Mouse (Mus musculus) liver, embryonic 13.5 days (tissue): ENCODE results near the gene Pck1. TPM values are rescaled to one million over a fixed set of nuclear protein-coding genes. Genes with fewer than 3 reads are reported as not detected.

Source experiments
- ATAC-seq: fragments of 200-750 bp; cut with Nextera tagmentation; 2 replicates; pipeline ENCODE4 v1.8.0; 2017; ENCODE audit warnings: low read depth, mild to moderate bottlenecking, moderate number of reproducible peaks, moderate library complexity
- DNase-seq: peaks from one replicate; pipeline ENCODE4 v3.0.0; 2022
- H3K27ac ChIP-seq: fragments of 300-500 bp; sonication (generic); 2 replicates; pipeline ENCODE4 v1.5.1; 2015; ENCODE audit warnings: moderate library complexity, mild to moderate bottlenecking, inconsistent platforms
- H3K27me3 ChIP-seq: fragments of 300-500 bp; sonication (generic); 2 replicates; pipeline ENCODE4 v1.6.1; 2015; ENCODE audit warnings: mild to moderate bottlenecking, inconsistent platforms
- H3K36me3 ChIP-seq: fragments of 300-500 bp; sonication (generic); 2 replicates; pipeline ENCODE4 v1.6.1; 2015; ENCODE audit warnings: mild to moderate bottlenecking, inconsistent platforms
- H3K4me1 ChIP-seq: fragments of 300-500 bp; sonication (generic); replicated peaks from 2 replicates; pipeline ENCODE4 v1.6.1; 2015; ENCODE audit warnings: inconsistent platforms
- H3K4me2 ChIP-seq: fragments of 300-500 bp; sonication (generic); 2 replicates; pipeline ENCODE4 v1.6.1; 2015; ENCODE audit warnings: inconsistent platforms, mild to moderate bottlenecking, moderate library complexity
- H3K4me3 ChIP-seq: fragments of 300-500 bp; sonication (generic); replicated peaks from 2 replicates; pipeline ENCODE4 v1.5.1; 2015; ENCODE audit warnings: mild to moderate bottlenecking, inconsistent platforms
- H3K9ac ChIP-seq: fragments of 300-500 bp; sonication (generic); 2 replicates; pipeline ENCODE4 v1.6.1; 2015; ENCODE audit warnings: mild to moderate bottlenecking, inconsistent platforms
- H3K9me3 ChIP-seq: fragments of 300-500 bp; sonication (generic); replicated peaks from 2 replicates; pipeline ENCODE4 v1.6.1; 2016; ENCODE audit warnings: inconsistent platforms
- WGBS: fragments of 180-500 bp; shearing (Covaris S2); methylation state at CpG from one replicate; pipeline ENCODE4 v1.1.7; 2015; ENCODE audit not compliant: insufficient replicate concordance; 5-methylcytosine and 5-hydroxymethylcytosine counted together
- polyA plus RNA-seq: library from polyadenylated mRNA; unstranded; fragments of >200 nt; fragmentation: Nextera tagmentation; extraction: Ambion mirVana; gene quantifications from 2 replicates; pipeline ENCODE4 v1.2.1, GENCODE M21; 2015

Gene Pck1
- polyA plus RNA-seq, 1 experiment from 2014 or later, result 0.24 TPM

DNA sequence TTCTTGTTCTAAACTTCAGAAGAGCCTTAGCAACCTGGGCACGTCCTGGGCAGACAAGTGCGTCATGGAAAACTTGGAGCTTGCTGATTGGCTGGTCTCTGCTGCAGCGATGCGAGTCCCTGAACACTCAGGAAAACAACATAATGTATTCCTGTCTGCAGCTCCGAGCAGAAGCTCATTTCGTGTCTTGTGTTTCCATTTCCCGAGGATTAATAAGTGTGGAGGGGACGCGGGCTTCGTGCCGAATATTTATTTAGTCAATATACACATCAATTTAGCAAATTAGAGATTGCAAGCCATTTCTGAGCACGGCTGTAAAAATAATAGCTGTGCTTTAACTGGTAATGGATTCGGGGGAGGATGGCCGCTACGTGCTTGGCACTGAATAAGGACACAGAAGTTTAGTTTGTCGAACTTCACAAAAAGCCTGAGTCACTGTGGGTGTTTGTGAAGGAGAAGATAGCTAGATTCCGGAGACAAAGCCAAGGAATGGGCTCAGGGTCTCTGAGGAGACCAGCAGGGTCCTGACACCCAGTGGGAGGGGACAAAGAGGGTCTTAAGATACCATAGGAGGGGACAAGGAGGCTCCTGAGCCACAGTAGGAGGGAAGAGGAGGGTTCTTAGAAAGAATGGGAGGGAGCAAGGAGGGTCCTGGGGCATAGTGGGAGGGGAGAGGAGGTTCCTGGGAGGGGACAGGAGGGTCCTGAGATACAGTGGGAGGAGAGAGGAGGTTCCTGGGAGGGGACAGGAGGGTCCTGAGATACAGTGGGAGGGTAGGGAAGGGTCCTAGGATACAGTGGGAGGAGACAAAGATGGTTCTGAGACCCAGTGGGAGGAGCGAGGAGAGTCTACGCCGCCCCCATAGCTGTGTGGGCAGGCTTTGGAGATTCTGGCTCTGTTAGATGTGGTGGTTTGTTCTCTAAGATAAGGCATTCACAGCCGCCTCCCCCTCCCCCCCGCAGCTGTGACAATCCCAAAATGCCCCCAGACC is 21.0 kb downstream of the Pck1 start:
- Histone ChIP-seq H3K9ac (no peak overlapping the region), H3K4me2 (peak overlapping the region; percentile 51), H3K27ac (peak overlapping the region; percentile 29), H3K4me3 (peak overlapping the region; percentile 24), H3K27me3 (peaks cover 41% of the 10 kb centered on the region), H3K4me1 (peaks cover 36% of the 10 kb centered on the region), H3K36me3 (no peaks in the 10 kb centered on the region), H3K9me3 (0 out of 2 replicates have a peak, but pooled peaks cover 4% of the 10 kb centered on the region)
- DNase-seq (peak; percentile 32), ATAC-seq (peak; percentile 72)
- WGBS, result 8% methylated on average over 22 of the region's 22 CpGs

DNA sequence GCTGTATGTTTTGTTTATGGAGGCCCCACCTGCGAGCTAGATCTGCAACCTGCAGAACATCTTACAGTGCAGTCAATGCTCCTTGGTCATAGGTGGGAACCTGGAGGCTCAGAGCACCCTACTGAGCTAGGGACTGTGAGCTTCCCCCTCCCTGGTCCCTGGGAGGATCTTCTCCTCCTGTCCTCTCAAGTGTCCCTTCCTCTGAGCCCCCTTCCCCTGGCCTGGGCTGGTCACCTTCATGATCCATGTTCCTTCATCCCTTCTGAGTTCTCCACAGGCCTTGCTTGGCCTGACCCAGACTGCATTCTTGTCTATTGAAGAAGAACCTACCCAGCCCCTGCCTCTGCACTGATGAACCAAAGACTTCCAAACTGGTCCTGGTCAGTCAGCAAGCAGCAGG is 21.7 kb downstream of the Pck1 start:
- Histone ChIP-seq H3K27ac (no peak overlapping the region; the same call in 1 of the 2 replicates), H3K9me3 (0 out of 2 replicates have a peak, but pooled peaks cover 4% of the 10 kb centered on the region), H3K4me1 (peaks cover 36% of the 10 kb centered on the region), H3K27me3 (peaks cover 38% of the 10 kb centered on the region), H3K9ac (no peak overlapping the region), H3K36me3 (no peaks in the 10 kb centered on the region), H3K4me3 (no peak overlapping the region), H3K4me2 (peak overlapping the region; percentile 51)
- WGBS, result 31% methylated on average over 1 of the region's 1 CpGs
- ATAC-seq (0 out of 2 replicates have a peak, but pooled peaks have one; percentile 3), DNase-seq (no peak)

GRCm38 (mm10) chr2:173175703-173176102 is 22.9 kb downstream of the Pck1 start:
- no peak overlapping the region for H3K9ac ChIP-seq

GRCm38 (mm10) chr2:173177481-173177880 is 24.6 kb downstream of the Pck1 start:
- 0 out of 2 replicates have a peak, but pooled peaks cover 4% of the 10 kb centered on the region for H3K9me3 ChIP-seq
- WGBS, result 41% methylated on average over 5 of the region's 5 CpGs
- DNase-seq, result no peak

More at GRCm38 (mm10) chr2:173175703-173176102, 22.9 kb downstream of the Pck1 start:
- Histone ChIP-seq H3K4me2 (no peak overlapping the region), H3K36me3 (no peaks in the 10 kb centered on the region), H3K9me3 (0 out of 2 replicates have a peak, but pooled peaks cover 4% of the 10 kb centered on the region), H3K4me1 (peaks cover 36% of the 10 kb centered on the region), H3K27me3 (peaks cover 28% of the 10 kb centered on the region), H3K4me3 (no peak overlapping the region), H3K27ac (no peak overlapping the region)
- DNase-seq, result no peak
- ATAC-seq, result no peak
- 62% methylated on average over 5 of the region's 5 CpGs for WGBS

DNA sequence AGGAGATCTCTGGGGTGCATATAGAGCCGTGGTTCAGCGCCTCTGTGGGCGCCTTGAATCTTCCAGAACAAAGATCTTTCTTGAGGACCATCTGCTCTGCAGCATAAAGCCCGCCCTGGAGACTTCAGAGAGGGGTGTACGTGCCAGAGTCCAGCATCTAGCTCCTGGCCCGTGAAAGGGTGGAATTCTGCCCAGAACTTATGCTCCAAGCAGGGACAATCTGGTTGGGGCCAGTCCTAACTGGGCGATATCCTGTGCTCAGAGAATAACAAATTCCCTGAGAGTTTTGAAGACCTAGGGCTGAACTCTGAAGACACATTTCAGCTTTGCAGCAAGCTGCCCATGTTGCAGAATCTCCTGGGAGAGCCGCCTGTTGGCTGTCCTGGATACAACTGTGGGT is 25.1 kb downstream of the Pck1 start:
- Histone ChIP-seq H3K4me3 (no peak overlapping the region), H3K27ac (no peak overlapping the region), H3K9ac (no peak overlapping the region), H3K36me3 (no peaks in the 10 kb centered on the region), H3K9me3 (0 out of 2 replicates have a peak, but pooled peaks cover 4% of the 10 kb centered on the region), H3K4me2 (no peak overlapping the region), H3K4me1 (peaks cover 16% of the 10 kb centered on the region), H3K27me3 (peaks cover 5% of the 10 kb centered on the region)
- ATAC-seq (no peak), DNase-seq (no peak)
- 64% methylated on average over 8 of the region's 8 CpGs for WGBS

More at GRCm38 (mm10) chr2:173177481-173177880, 24.6 kb downstream of the Pck1 start:
- Histone ChIP-seq H3K4me3 (no peak overlapping the region), H3K9ac (no peak overlapping the region), H3K27me3 (peaks cover 10% of the 10 kb centered on the region), H3K27ac (no peak overlapping the region), H3K4me1 (peaks cover 21% of the 10 kb centered on the region), H3K4me2 (no peak overlapping the region), H3K36me3 (no peaks in the 10 kb centered on the region)
- no peak for ATAC-seq

GRCm38 (mm10) chr2:173179046-173179445 is 26.2 kb downstream of the Pck1 start:
- H3K27ac ChIP-seq, result no peak overlapping the region
- DNase-seq (no peak), ATAC-seq (no peak)
- H3K9ac ChIP-seq, result no peak overlapping the region
- H3K36me3 ChIP-seq, result no peaks in the 10 kb centered on the region
- no peaks in the 10 kb centered on the region; the same call in 1 of the 2 replicates for H3K27me3 ChIP-seq
- H3K4me3 ChIP-seq, result no peak overlapping the region
- WGBS, result 43% methylated on average over 7 of the region's 7 CpGs
- peaks cover 7% of the 10 kb centered on the region for H3K4me1 ChIP-seq
- H3K9me3 ChIP-seq, result 0 out of 2 replicates have a peak, but pooled peaks cover 4% of the 10 kb centered on the region
- H3K4me2 ChIP-seq, result no peak overlapping the region

DNA sequence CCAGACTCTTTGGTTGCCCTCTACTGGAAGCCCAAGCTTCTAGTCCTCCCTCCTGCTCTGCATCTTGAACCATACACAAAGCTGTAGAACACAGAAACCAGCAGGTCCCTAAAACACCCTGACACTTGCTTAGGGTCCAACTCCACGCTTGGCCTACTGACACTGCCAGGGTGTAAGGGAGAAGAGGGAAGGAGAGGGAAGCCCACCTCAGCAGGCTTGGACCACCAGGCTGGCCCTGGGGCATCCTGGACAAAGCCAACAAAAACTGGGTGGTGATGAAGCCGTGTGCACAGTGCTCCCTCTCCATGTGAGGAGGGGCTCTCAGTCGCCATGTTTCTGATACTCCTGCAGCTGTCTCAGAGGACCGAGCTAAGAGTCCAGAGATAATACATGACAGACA is 27.2 kb downstream of the Pck1 start:
- Histone ChIP-seq H3K4me1 (no peaks in the 10 kb centered on the region), H3K9me3 (0 out of 2 replicates have a peak, but pooled peaks cover 4% of the 10 kb centered on the region), H3K4me3 (no peak overlapping the region), H3K4me2 (no peak overlapping the region), H3K36me3 (no peaks in the 10 kb centered on the region), H3K27ac (no peak overlapping the region), H3K9ac (no peak overlapping the region), H3K27me3 (no peaks in the 10 kb centered on the region; the same call in 1 of the 2 replicates)
- no peak for DNase-seq
- ATAC-seq, result no peak
- 52% methylated on average over 4 of the region's 4 CpGs for WGBS

GRCm38 (mm10) chr2:173180721-173181388 is 28.0 kb downstream of the Pck1 start:
- Histone ChIP-seq H3K4me3 (no peak overlapping the region), H3K9me3 (0 out of 2 replicates have a peak, but pooled peaks cover under 1% of the 10 kb centered on the region), H3K36me3 (no peaks in the 10 kb centered on the region), H3K9ac (no peak overlapping the region), H3K4me2 (no peak overlapping the region), H3K27me3 (no peaks in the 10 kb centered on the region; the same call in 1 of the 2 replicates), H3K27ac (no peak overlapping the region), H3K4me1 (no peaks in the 10 kb centered on the region)
- DNase-seq (no peak), ATAC-seq (no peak)
- WGBS, result 69% methylated on average over 11 of the region's 11 CpGs

DNA sequence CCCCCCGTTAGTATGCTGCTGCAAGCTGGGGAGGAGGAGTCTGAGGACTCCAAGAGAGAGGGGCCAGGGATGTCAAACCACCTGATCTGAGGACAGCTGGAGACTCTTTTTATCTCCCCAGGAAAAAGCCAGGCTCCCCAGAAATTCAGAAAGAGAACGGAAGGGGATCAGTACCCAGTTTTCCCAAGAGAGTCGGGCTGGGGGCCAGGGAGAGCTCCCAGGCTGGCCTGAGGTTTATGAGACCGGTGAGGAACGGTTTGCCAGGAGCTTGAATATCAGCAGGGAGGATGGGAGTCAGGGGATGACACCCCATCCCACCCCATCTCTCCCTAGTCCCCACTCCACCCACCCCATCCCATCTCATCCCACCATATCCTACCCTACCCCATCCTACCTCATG is 28.6 kb downstream of the Pck1 start:
- no peaks in the 10 kb centered on the region; the same call in 1 of the 2 replicates for H3K27me3 ChIP-seq
- DNase-seq, result no peak

DNA sequence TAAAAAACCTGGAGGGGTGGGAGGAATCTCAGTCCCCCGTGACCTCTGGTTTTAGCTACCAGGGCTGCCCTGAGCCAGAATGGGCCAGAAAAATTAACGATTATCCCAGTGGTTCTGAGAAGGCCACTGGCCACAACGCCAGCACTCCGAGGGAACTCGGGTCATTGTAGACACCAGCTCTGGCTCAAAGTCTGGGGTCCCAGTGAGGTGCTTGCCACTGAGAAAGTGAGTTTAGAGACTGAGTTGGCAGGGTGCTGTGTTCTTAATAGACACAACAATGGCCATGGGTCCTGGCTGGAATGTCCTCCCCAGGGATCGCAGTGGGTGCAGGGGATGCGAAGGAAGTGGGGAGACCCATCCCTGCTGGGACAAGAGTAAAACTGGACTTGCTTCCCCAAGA is 29.1 kb downstream of the Pck1 start:
- no peak for DNase-seq
- H3K27me3 ChIP-seq, result no peaks in the 10 kb centered on the region; the same call in 1 of the 2 replicates
- 71% methylated on average over 7 of the region's 7 CpGs for WGBS
- no peak overlapping the region for H3K9ac ChIP-seq
- H3K4me2 ChIP-seq, result no peak overlapping the region
- no peaks in the 10 kb centered on the region for H3K4me1 ChIP-seq
- no peak overlapping the region for H3K27ac ChIP-seq
- no peaks in the 10 kb centered on the region for H3K36me3 ChIP-seq
- H3K9me3 ChIP-seq, result no peaks in the 10 kb centered on the region
- no peak for ATAC-seq
- no peak overlapping the region for H3K4me3 ChIP-seq

More for the DNA sequence above, 28.6 kb downstream of the Pck1 start:
- 53% methylated on average over 5 of the region's 5 CpGs for WGBS
- Histone ChIP-seq H3K4me2 (no peak overlapping the region), H3K4me3 (no peak overlapping the region), H3K9ac (no peak overlapping the region), H3K27ac (no peak overlapping the region), H3K4me1 (no peaks in the 10 kb centered on the region), H3K36me3 (no peaks in the 10 kb centered on the region), H3K9me3 (no peaks in the 10 kb centered on the region)
- no peak for ATAC-seq

DNA sequence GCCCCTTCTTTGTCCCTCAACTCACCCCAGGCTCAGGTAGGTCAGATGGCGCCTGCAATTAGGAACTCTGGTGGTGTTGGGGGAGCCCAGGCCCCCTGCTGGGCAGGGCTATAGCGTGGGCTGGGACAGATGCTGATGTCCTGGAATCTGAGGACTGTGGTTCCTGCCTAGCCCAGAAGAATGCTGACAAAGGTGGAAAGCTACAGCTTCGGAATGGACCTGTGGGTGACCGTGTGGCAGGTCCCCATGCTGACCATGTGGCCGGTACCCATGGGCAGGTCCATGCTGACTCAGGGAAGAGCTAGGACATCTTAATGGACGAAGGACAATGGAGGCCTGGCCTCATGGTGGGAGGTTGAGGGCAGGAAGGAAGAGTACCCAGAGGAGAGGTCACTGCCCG is 29.9 kb downstream of the Pck1 start:
- ATAC-seq (no peak), DNase-seq (no peak)
- H3K36me3 ChIP-seq, result no peaks in the 10 kb centered on the region
- H3K4me3 ChIP-seq, result no peak overlapping the region
- WGBS, result 62% methylated on average over 7 of the region's 7 CpGs
- no peaks in the 10 kb centered on the region for H3K9me3 ChIP-seq
- no peak overlapping the region for H3K27ac ChIP-seq
- no peak overlapping the region for H3K4me2 ChIP-seq
- no peak overlapping the region for H3K9ac ChIP-seq
- H3K4me1 ChIP-seq, result no peaks in the 10 kb centered on the region
- H3K27me3 ChIP-seq, result no peaks in the 10 kb centered on the region; the same call in 1 of the 2 replicates
